Mouse (Mus musculus) myocyte (in vitro differentiated cells): ENCODE measurements at regions not wholly inside any gene's neighbourhood (a gene's known extent, or its start where the extent isn't known, plus 50 kb on each side); places are given as distances from the start of the nearest gene placed in this dataset.

ENCODE experiments used
- CEBPB ChIP-seq: IDR thresholded peaks from 2 replicates; pipeline ENCODE4 v1.6.1; 2011; ENCODE audit warnings: mild to moderate bottlenecking, moderate library complexity; ENCODE audit not compliant: poor library complexity, insufficient read depth, severe bottlenecking
- E2F4 ChIP-seq: IDR thresholded peaks from one replicate; pipeline ENCODE4 v1.6.1; 2011; ENCODE audit warnings: mild to moderate bottlenecking, control low read depth, moderate library complexity; ENCODE audit not compliant: insufficient read depth
- POLR2A ChIP-seq: IDR thresholded peaks from one replicate; pipeline ENCODE4 v1.6.1; 2011; ENCODE audit warnings: low read depth, mild to moderate bottlenecking, control low read depth, moderate library complexity; ENCODE audit not compliant: insufficient read length
- POLR2AphosphoS2 ChIP-seq: IDR thresholded peaks from one replicate; pipeline ENCODE4 v1.6.1; 2011; ENCODE audit warnings: low read depth, control low read depth; ENCODE audit not compliant: insufficient read length
- USF1 ChIP-seq: IDR thresholded peaks from one replicate; pipeline ENCODE4 v1.6.1; 2011; ENCODE audit warnings: low read depth, mild to moderate bottlenecking, control low read depth, moderate library complexity

GRCm38 (mm10) chr6:95801651-95802050 is 83.1 kb upstream of the Suclg2 start:
- no peak for TF ChIP-seq POLR2A
- no peak for TF ChIP-seq E2F4
- TF ChIP-seq POLR2AphosphoS2: no peak
- TF ChIP-seq USF1: no peak
- TF ChIP-seq CEBPB: no peak
